Mouse (Mus musculus): ENCODE data around the gene Rap1gap. TPM values are rescaled to one million over a fixed set of nuclear protein-coding genes. Genes with fewer than 3 reads are reported as not detected.
A peak's percentile ranks its signal among the peaks of the same experiment; 100 is the strongest.

Rap1gap gene
- polyA plus RNA-seq, 1 experiment, result 1.3 TPM

DNA sequence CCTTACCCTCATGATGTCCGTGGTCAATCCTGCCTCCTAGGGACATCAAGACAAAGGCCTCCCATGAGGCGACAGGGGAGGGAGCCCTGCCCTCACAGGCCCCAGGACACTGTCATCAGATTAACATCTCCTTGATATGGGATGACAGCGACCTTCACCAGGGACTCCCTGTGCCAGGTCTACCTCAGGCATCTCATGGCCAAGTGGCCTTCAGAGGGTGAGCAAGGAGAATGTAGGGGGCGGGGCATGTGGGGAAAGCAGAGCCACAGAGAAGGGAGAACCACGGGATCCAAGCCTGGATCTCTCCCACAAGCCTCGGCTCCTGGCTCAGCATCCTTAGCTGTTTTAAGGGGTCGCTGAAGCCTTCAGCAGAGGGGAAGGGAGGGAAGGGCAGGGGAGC is 79.3 kb downstream of the Rap1gap start:
- Histone ChIP-seq H3K4me2 (ENCODE audit: low read depth) (no peak overlapping the region), H3ac (ENCODE audit: control insufficient read depth, insufficient read length) (no peak overlapping the region), H3K79me2 (ENCODE audit: control insufficient read depth, insufficient read depth) (no peaks in the 10 kb centered on the region), H3K4me3 (no peak overlapping the region), H3K36me3 (ENCODE audit: control insufficient read depth, insufficient read depth) (no peaks in the 10 kb centered on the region), H3K27me3 (ENCODE audit: control insufficient read depth, insufficient read depth, insufficient read length) (peaks cover 63% of the 10 kb centered on the region)
- TF ChIP-seq E2F4 (IDR thresholded peaks at IDR 0.05; ENCODE audit: insufficient read depth), result no peak
- no peak for TF ChIP-seq MYOG (IDR thresholded peaks at IDR 0.05; ENCODE audit: control insufficient read depth in 1 of 3, insufficient read depth in 1 of 3, insufficient read length in 2 of 3, low read depth in 2 of 3)
- no peak for TF ChIP-seq POLR2A (IDR thresholded peaks at IDR 0.05; ENCODE audit: insufficient read length, low read depth)
- no peak for TF ChIP-seq TCF12 (IDR thresholded peaks at IDR 0.05; ENCODE audit: insufficient read depth, poor library complexity, severe bottlenecking)
- TF ChIP-seq POLR2AphosphoS2 (IDR thresholded peaks at IDR 0.05; ENCODE audit: insufficient read length, low read depth), result no peak
- TF ChIP-seq TCF3 (IDR thresholded peaks at IDR 0.05; ENCODE audit: insufficient read length, low read depth), result no peak
- TF ChIP-seq CEBPB (IDR thresholded peaks at IDR 0.05; ENCODE audit: insufficient read depth, poor library complexity, severe bottlenecking), result no peak
- no peak for TF ChIP-seq USF1 (IDR thresholded peaks at IDR 0.05; ENCODE audit: low read depth)
- TF ChIP-seq MYOD1 (IDR thresholded peaks at IDR 0.05; ENCODE audit: control insufficient read depth in 1 of 3, insufficient read length in 2 of 3, low read depth in 2 of 3), result no peak
- TF ChIP-seq REST (IDR thresholded peaks at IDR 0.05; ENCODE audit: insufficient read depth, insufficient read length), result no peak
- no peak for TF ChIP-seq SRF (IDR thresholded peaks at IDR 0.05; ENCODE audit: control insufficient read depth, insufficient read length, low read depth)
- TF ChIP-seq MAX (IDR thresholded peaks at IDR 0.05; ENCODE audit: low read depth), result no peak

DNA sequence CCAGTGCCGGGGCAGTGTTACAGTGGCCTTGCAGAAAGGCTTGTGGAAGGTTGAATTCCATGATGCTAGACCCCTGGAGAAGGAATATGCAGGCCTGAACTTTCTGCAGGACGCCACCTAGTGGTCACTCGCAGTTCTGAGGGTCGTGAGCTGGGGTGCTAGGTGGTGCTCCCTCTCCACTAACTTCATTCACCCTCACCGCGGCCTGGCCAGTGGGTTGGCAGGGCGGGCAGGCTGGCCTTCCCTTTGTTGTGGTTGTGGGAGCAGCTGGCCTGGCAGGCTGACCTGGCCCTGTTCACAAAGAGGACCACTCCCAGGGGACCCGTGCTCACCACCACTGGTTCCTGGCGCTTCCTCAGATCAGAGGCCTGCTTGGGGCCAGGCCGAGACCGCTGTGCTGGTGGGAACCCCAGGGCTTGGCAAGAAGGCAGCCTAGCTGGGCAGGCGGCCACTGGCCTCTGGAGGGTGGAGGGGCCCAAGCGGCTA is 80.0 kb downstream of the Rap1gap start:
- Histone ChIP-seq H3K4me3 (no peak overlapping the region), H3K36me3 (ENCODE audit: control insufficient read depth, insufficient read depth) (no peaks in the 10 kb centered on the region), H3ac (ENCODE audit: control insufficient read depth, insufficient read length) (no peak overlapping the region), H3K27me3 (ENCODE audit: control insufficient read depth, insufficient read depth, insufficient read length) (peaks cover 63% of the 10 kb centered on the region), H3K79me2 (ENCODE audit: control insufficient read depth, insufficient read depth) (no peaks in the 10 kb centered on the region), H3K4me2 (ENCODE audit: low read depth) (no peak overlapping the region)
- TF ChIP-seq SRF (IDR thresholded peaks at IDR 0.05; ENCODE audit: control insufficient read depth, insufficient read length, low read depth), result no peak
- TF ChIP-seq USF1 (IDR thresholded peaks at IDR 0.05; ENCODE audit: low read depth), result no peak
- peak; percentile 2 for TF ChIP-seq TCF12 (IDR thresholded peaks at IDR 0.05; ENCODE audit: insufficient read depth, poor library complexity, severe bottlenecking)
- peak in 2 of 3 experiments; percentile 80 to 86 for TF ChIP-seq MYOD1 (IDR thresholded peaks at IDR 0.05; ENCODE audit: control insufficient read depth in 1 of 3, insufficient read length in 2 of 3, low read depth in 2 of 3)
- peak; percentile 44 for TF ChIP-seq TCF3 (IDR thresholded peaks at IDR 0.05; ENCODE audit: insufficient read length, low read depth)
- TF ChIP-seq POLR2A (IDR thresholded peaks at IDR 0.05; ENCODE audit: insufficient read length, low read depth), result no peak
- no peak for TF ChIP-seq REST (IDR thresholded peaks at IDR 0.05; ENCODE audit: insufficient read depth, insufficient read length)
- TF ChIP-seq POLR2AphosphoS2 (IDR thresholded peaks at IDR 0.05; ENCODE audit: insufficient read length, low read depth), result no peak
- peak in 2 of 3 experiments; percentile 93 to 94 for TF ChIP-seq MYOG (IDR thresholded peaks at IDR 0.05; ENCODE audit: control insufficient read depth in 1 of 3, insufficient read depth in 1 of 3, insufficient read length in 2 of 3, low read depth in 2 of 3)
- TF ChIP-seq E2F4 (IDR thresholded peaks at IDR 0.05; ENCODE audit: insufficient read depth), result no peak
- TF ChIP-seq MAX (IDR thresholded peaks at IDR 0.05; ENCODE audit: low read depth), result no peak
- TF ChIP-seq CEBPB (IDR thresholded peaks at IDR 0.05; ENCODE audit: insufficient read depth, poor library complexity, severe bottlenecking), result no peak

DNA sequence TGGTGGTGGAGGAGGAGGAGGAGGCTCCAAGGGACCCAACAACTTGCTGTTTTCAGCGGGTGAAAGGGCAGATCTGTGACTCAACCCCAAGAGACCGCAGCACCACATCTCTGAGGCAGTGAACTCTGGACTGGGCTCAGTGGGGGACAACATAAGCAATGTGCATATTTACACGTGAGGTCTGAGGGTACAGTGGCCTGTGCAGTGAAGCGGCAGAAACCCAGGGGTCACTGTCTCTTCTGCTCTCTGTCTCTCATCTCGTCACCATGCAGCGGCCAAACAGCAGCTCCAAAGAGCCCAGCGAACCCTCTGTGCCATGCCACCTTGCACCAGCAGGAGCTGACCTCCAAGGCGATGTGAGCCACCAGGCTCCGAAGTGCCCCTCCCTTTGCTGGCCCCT is 82.6 kb downstream of the Rap1gap start:
- H3K4me3 ChIP-seq, result no peak overlapping the region
- no peaks in the 10 kb centered on the region for H3K36me3 ChIP-seq (ENCODE audit: control insufficient read depth, insufficient read depth)
- H3ac ChIP-seq (ENCODE audit: control insufficient read depth, insufficient read length), result no peak overlapping the region
- no peaks in the 10 kb centered on the region for H3K79me2 ChIP-seq (ENCODE audit: control insufficient read depth, insufficient read depth)
- H3K4me2 ChIP-seq (ENCODE audit: low read depth), result no peak overlapping the region
- TF ChIP-seq MYOD1 (IDR thresholded peaks at IDR 0.05; ENCODE audit: control insufficient read depth in 1 of 3, insufficient read length in 2 of 3, low read depth in 2 of 3) (no peak), CEBPB (IDR thresholded peaks at IDR 0.05; ENCODE audit: insufficient read depth, poor library complexity, severe bottlenecking) (no peak), TCF12 (IDR thresholded peaks at IDR 0.05; ENCODE audit: insufficient read depth, poor library complexity, severe bottlenecking) (no peak), SRF (IDR thresholded peaks at IDR 0.05; ENCODE audit: control insufficient read depth, insufficient read length, low read depth) (no peak)
- peaks cover 54% of the 10 kb centered on the region for H3K27me3 ChIP-seq (ENCODE audit: control insufficient read depth, insufficient read depth, insufficient read length)

DNA sequence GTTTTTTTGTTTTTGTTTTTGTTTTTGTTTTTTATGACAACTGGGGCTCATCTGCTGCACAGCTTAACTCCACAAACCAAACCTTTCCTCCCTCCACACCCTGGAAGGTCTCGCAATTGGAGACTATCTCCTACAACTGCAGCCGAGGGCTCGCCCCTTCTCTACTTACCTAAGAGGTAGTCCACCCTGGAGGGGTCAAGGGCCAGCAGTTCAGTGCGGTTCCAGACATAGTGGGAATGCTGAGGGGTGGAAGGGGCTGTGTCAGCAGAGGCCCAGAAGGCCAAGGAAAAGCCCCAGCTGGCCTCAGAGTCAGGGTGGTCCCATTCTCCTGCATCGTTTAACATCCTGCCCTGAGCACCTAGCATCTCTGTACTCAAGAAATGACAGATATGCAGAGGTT is 83.1 kb downstream of the Rap1gap start:
- no peak overlapping the region for H3K4me2 ChIP-seq (ENCODE audit: low read depth)
- no peaks in the 10 kb centered on the region for H3K79me2 ChIP-seq (ENCODE audit: control insufficient read depth, insufficient read depth)
- H3ac ChIP-seq (ENCODE audit: control insufficient read depth, insufficient read length), result no peak overlapping the region
- no peaks in the 10 kb centered on the region for H3K36me3 ChIP-seq (ENCODE audit: control insufficient read depth, insufficient read depth)
- H3K4me3 ChIP-seq, result no peak overlapping the region
- TF ChIP-seq MAX (IDR thresholded peaks at IDR 0.05; ENCODE audit: low read depth), result no peak
- TF ChIP-seq CEBPB (IDR thresholded peaks at IDR 0.05; ENCODE audit: insufficient read depth, poor library complexity, severe bottlenecking), result no peak
- no peak for TF ChIP-seq POLR2AphosphoS2 (IDR thresholded peaks at IDR 0.05; ENCODE audit: insufficient read length, low read depth)
- TF ChIP-seq TCF12 (IDR thresholded peaks at IDR 0.05; ENCODE audit: insufficient read depth, poor library complexity, severe bottlenecking), result no peak
- no peak for TF ChIP-seq USF1 (IDR thresholded peaks at IDR 0.05; ENCODE audit: low read depth)
- TF ChIP-seq POLR2A (IDR thresholded peaks at IDR 0.05; ENCODE audit: insufficient read length, low read depth), result no peak
- TF ChIP-seq E2F4 (IDR thresholded peaks at IDR 0.05; ENCODE audit: insufficient read depth), result no peak
- TF ChIP-seq MYOG (IDR thresholded peaks at IDR 0.05; ENCODE audit: control insufficient read depth in 1 of 3, insufficient read depth in 1 of 3, insufficient read length in 2 of 3, low read depth in 2 of 3), result no peak
- TF ChIP-seq MYOD1 (IDR thresholded peaks at IDR 0.05; ENCODE audit: control insufficient read depth in 1 of 3, insufficient read length in 2 of 3, low read depth in 2 of 3), result no peak
- TF ChIP-seq SRF (IDR thresholded peaks at IDR 0.05; ENCODE audit: control insufficient read depth, insufficient read length, low read depth), result no peak
- no peak for TF ChIP-seq REST (IDR thresholded peaks at IDR 0.05; ENCODE audit: insufficient read depth, insufficient read length)
- TF ChIP-seq TCF3 (IDR thresholded peaks at IDR 0.05; ENCODE audit: insufficient read length, low read depth), result no peak
- H3K27me3 ChIP-seq (ENCODE audit: control insufficient read depth, insufficient read depth, insufficient read length), result peaks cover 54% of the 10 kb centered on the region
